Mouse (Mus musculus) cortical plate, adult 2 months (tissue): ENCODE data around the gene Tbc1d14.

ENCODE experiments used
- CTCF ChIP-seq: fragments of 200-500 bp; IDR thresholded peaks from 2 replicates; pipeline ENCODE4 v1.5.1; 2011; ENCODE audit warnings: mild to moderate bottlenecking, control low read depth, low read length; ENCODE audit not compliant: insufficient read depth; ENCODE audit errors: extremely low read depth
- POLR2A ChIP-seq: fragments of 200-500 bp; IDR thresholded peaks from 2 replicates; pipeline ENCODE4 v1.6.1; 2011; ENCODE audit warnings: mild to moderate bottlenecking, low read length, control low read depth; ENCODE audit not compliant: insufficient read depth; ENCODE audit errors: extremely low read depth

- TF ChIP-seq CTCF (no peak), POLR2A (no peak)
Measured at GRCm38 (mm10) chr5:36558526-36558925, 34.5 kb downstream of the Tbc1d14 start.
